Mouse (Mus musculus) midbrain, embryonic 15.5 days (tissue): ENCODE measurements at regions not wholly inside any gene's neighbourhood (a gene's known extent, or its start where the extent isn't known, plus 50 kb on each side); places are given as distances from the start of the nearest gene placed in this dataset.
A peak's percentile ranks its signal among the peaks of the same experiment; 100 is the strongest.

ENCODE experiments used
- ATAC-seq: fragments of 200-750 bp; cut with Nextera tagmentation; replicated peaks from 2 replicates; pipeline ENCODE4 v1.8.0; 2017; ENCODE audit warnings: moderate TSS enrichment
- H3K27ac ChIP-seq: fragments of 300-500 bp; sonication (generic); 2 replicates; pipeline ENCODE4 v1.5.1; 2015; ENCODE audit warnings: mild to moderate bottlenecking, inconsistent platforms
- H3K27me3 ChIP-seq: fragments of 300-500 bp; sonication (generic); replicated peaks from 2 replicates; pipeline ENCODE4 v1.6.1; 2015; ENCODE audit warnings: inconsistent platforms
- H3K36me3 ChIP-seq: fragments of 300-500 bp; sonication (generic); replicated peaks from 2 replicates; pipeline ENCODE4 v1.6.1; 2015; ENCODE audit warnings: inconsistent platforms
- H3K4me1 ChIP-seq: fragments of 300-500 bp; sonication (generic); 2 replicates; pipeline ENCODE4 v1.6.1; 2015; ENCODE audit warnings: inconsistent platforms
- H3K4me2 ChIP-seq: fragments of 300-500 bp; sonication (generic); 2 replicates; pipeline ENCODE4 v1.6.1; 2015; ENCODE audit warnings: inconsistent platforms, mild to moderate bottlenecking, moderate library complexity
- H3K4me3 ChIP-seq: fragments of 300-500 bp; sonication (generic); 2 replicates; pipeline ENCODE4 v1.5.1; 2015; ENCODE audit warnings: mild to moderate bottlenecking, inconsistent platforms
- H3K9ac ChIP-seq: fragments of 300-500 bp; sonication (generic); 2 replicates; pipeline ENCODE4 v1.6.1; 2015; ENCODE audit warnings: mild to moderate bottlenecking, inconsistent platforms
- H3K9me3 ChIP-seq: fragments of 300-500 bp; sonication (generic); 2 replicates; pipeline ENCODE4 v1.6.1; 2016; ENCODE audit warnings: inconsistent platforms
- WGBS: fragments of 180-500 bp; shearing (Covaris S2); methylation state at CpG from one replicate; pipeline ENCODE4 v1.1.7; 2015; ENCODE audit warnings: mixed read lengths; 5-methylcytosine and 5-hydroxymethylcytosine counted together

DNA sequence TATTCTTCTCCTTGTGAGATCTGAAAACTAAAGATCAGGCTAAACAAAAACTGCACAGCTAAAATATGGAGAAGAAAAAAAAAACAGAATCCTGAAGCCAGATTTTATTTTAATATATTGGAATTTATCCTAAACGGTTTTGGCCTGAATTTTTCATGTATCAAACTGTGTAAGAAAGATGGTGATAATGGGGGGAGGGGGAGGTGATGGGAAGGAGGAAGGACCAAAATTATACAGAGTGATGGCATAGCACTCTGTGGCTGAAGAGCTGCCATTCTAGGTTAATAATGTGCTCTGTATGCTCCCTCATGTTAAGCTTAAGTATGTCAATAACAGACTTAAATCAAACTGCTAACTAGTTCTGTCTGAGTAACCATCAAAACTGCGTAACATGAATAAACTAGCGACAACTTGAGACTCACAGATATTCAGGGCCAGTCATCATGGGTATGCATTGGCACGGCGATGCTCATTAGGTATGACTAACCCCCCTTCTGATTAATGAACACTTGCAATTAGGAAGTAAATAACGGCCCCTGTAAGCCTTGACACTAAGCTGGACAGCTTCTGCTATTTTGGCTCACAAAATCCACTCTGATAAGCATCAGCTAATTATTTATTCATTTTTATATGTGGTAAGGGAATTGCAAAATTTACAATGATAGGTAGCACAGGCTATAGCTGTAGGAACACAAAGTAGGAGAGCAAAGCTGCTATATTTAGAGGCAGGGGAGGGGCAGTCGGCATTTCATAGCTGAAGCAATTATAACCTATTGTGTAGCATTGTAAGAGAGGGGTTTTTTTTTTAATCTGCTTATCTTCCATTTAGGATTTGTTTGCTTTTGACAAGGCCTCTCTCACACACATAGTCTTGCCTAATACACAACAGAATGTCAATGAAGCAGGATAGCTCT is 150.9 kb upstream of the Kirrel3 start:
- ATAC-seq: 0 out of 2 replicates have a peak, but pooled peaks have one; percentile 52
- 62% methylated on average over 7 of the region's 7 CpGs for WGBS
- no peaks in the 10 kb centered on the region for H3K9me3 ChIP-seq
- H3K4me3 ChIP-seq: no peak overlapping the region
- no peaks in the 10 kb centered on the region for H3K27me3 ChIP-seq
- no peak overlapping the region for H3K4me2 ChIP-seq
- no peak overlapping the region for H3K9ac ChIP-seq
- peaks cover 8% of the 10 kb centered on the region for H3K4me1 ChIP-seq
- H3K36me3 ChIP-seq: no peaks in the 10 kb centered on the region
- peak overlapping the region; percentile 10 for H3K27ac ChIP-seq

DNA sequence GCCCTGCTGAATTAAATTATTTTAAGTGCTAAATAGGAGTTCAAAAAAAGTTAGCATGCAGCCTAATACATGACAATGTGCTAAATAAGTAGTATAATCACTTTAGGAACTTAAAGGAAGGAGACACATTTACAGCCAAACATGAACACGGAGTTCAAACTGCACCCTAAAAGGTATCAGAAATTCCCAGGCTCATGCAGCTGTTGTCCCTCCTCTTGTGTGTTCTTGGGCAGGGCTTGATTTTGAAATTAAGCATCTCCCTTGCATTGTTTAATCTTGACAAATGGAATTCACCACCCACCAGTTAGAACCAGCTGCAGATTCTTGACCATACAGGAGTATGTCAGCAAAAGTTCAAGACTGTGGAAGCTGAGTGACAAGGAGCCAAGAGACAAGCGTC is 137.3 kb upstream of the Kirrel3 start:
- no peak overlapping the region for H3K9ac ChIP-seq
- no peak for ATAC-seq

DNA sequence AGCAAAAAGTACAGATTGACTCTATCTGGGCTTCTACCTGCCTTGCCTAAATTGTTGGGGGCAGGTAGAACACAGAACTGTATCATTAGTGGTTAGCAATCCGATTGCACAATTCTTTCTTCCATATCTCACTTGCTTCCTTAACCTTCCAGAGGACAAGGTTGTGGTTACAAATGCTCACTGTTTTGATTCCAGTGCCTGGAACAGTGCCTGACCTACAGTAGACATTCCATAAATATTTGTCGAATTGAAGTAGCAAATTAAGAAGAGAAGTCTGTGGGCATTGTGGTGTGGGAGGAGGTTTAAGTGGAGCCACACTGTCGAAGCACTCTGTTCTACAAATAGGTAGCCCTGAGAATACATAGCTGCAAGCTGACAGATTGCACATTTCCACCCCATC is 135.7 kb upstream of the Kirrel3 start:
- Histone ChIP-seq H3K4me3 (no peak overlapping the region), H3K36me3 (no peaks in the 10 kb centered on the region), H3K9me3 (no peaks in the 10 kb centered on the region), H3K9ac (no peak overlapping the region), H3K4me1 (no peaks in the 10 kb centered on the region), H3K27me3 (0 out of 2 replicates have a peak, but pooled peaks cover 3% of the 10 kb centered on the region), H3K4me2 (no peak overlapping the region), H3K27ac (no peak overlapping the region)
- WGBS: 85% methylated on average over 3 of the region's 3 CpGs
- no peak for ATAC-seq

More for the DNA sequence above, 137.3 kb upstream of the Kirrel3 start:
- Histone ChIP-seq H3K4me2 (no peak overlapping the region), H3K9me3 (no peaks in the 10 kb centered on the region), H3K27me3 (0 out of 2 replicates have a peak, but pooled peaks cover 3% of the 10 kb centered on the region), H3K4me1 (no peaks in the 10 kb centered on the region), H3K36me3 (no peaks in the 10 kb centered on the region), H3K27ac (no peak overlapping the region), H3K4me3 (no peak overlapping the region)
- WGBS: 75% methylated on average over 2 of the region's 2 CpGs

DNA sequence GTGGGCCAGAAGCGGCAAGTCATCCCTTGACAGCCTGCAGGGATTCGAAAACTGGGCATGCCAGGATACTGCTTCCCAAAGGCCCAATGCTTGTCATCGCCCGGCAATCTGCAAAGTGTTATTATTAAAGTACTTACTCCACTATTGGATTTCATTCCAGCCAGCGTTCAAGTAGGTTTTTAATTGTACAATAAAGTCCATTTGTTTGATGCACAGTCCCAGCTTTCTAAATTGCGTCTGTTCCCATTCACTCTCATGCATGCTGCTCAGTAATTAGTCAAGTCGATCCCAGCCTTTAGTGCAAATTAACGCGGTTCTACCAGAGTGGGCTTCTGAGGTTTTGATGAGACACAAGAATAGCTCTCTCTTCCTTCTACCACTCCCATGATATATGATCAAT is 131.9 kb upstream of the Kirrel3 start:
- 78% methylated on average over 9 of the region's 9 CpGs for WGBS
- no peak overlapping the region for H3K4me2 ChIP-seq

DNA sequence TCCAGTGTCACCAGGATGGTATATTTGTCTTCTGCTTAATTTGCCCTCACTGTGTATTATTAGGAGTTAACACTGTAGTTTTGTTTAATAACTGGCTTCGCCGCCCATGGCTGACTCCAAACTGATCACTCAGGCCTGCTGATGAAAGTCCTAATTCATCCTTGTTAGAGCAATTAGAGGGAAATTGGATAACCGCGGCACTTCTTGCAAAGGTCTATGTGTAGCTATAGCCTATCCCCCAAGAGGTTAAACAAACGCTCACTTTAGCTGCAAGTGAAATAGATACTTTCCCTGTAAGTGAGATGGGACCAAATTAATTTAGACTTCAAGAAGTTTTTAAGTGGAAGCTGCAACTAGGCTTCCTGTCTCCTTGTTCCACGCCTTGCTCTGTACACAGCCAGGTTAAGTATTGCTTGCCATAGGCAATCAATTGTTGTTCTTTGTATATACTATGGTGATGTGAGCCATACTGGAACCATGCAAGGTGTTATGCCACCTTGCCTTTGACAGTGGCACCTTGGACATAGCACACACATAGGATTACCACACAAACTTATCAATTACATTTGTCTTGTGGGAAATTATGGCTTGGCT is 130.9 kb upstream of the Kirrel3 start:
- no peak overlapping the region for H3K4me2 ChIP-seq
- no peak overlapping the region for H3K27ac ChIP-seq
- H3K4me3 ChIP-seq: no peak overlapping the region
- H3K4me1 ChIP-seq: no peaks in the 10 kb centered on the region
- WGBS: 84% methylated on average over 6 of the region's 6 CpGs
- no peak overlapping the region for H3K9ac ChIP-seq
- H3K27me3 ChIP-seq: 0 out of 2 replicates have a peak, but pooled peaks cover 3% of the 10 kb centered on the region
- H3K36me3 ChIP-seq: no peaks in the 10 kb centered on the region
- no peak for ATAC-seq
- no peaks in the 10 kb centered on the region for H3K9me3 ChIP-seq

More for the DNA sequence above, 131.9 kb upstream of the Kirrel3 start:
- no peaks in the 10 kb centered on the region for H3K36me3 ChIP-seq
- no peak overlapping the region for H3K27ac ChIP-seq
- 0 out of 2 replicates have a peak, but pooled peaks cover 3% of the 10 kb centered on the region for H3K27me3 ChIP-seq
- H3K4me3 ChIP-seq: no peak overlapping the region
- ATAC-seq: no peak
- no peaks in the 10 kb centered on the region for H3K9me3 ChIP-seq
- no peak overlapping the region for H3K9ac ChIP-seq
- no peaks in the 10 kb centered on the region for H3K4me1 ChIP-seq

DNA sequence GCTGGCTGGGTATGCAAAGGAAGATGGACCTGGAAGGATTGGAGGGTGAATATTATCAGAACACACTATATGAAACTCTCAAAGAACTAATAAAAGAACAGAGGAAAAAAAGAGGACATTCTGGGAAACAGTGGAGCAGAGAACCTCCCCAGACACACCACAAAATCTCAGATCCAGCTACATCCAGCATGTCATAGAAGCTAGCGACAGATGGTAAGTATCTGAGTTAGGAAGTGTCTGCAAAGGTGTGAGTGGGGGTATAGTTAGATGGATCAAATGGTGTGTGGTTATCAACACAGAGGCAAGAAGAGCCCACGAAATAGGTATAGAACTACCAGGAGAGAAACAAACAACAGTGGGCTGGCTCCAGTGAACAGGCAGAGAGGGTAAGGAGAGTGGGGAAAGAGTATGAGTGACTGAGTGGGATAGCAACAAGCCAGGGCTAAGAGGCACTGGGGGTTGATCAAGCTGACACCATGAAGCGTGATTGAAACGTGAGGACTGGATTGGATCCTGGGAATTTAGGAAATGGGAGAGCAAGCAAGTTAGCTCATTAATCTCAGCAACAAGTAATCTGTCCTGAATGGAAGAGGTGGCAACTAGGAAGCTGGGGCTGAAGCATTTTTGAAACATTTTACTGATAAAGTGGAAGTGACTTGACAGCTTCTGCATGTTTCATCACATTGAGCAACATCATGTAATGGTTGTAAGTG is 114.9 kb upstream of the Kirrel3 start:
- H3K9me3 ChIP-seq: no peaks in the 10 kb centered on the region
- no peak overlapping the region for H3K4me3 ChIP-seq
- no peak overlapping the region for H3K4me2 ChIP-seq
- no peaks in the 10 kb centered on the region for H3K4me1 ChIP-seq
- 88% methylated on average over 4 of the region's 4 CpGs for WGBS
- H3K9ac ChIP-seq: no peak overlapping the region
- no peak for ATAC-seq
- no peaks in the 10 kb centered on the region for H3K27me3 ChIP-seq
- H3K36me3 ChIP-seq: no peaks in the 10 kb centered on the region
- no peak overlapping the region for H3K27ac ChIP-seq

DNA sequence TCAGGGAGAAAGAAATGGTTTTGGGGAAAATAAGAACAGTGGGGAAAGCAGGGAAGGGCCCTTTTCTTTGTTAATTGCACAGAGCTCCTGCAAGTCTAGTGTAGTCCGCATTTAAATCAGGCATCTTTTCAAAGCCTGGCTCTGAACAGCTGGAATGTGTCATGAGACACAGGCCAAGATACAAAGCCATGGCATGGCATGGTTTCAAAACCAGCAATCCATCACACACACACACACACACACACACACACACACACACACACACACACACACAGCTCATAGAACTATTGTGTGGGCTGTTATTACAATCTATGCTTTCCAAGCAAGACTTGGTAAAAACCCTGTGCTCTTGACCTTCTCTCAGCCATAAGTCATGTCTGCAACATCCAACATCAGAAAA is 110.5 kb upstream of the Kirrel3 start:
- 38% methylated on average over 1 of the region's 1 CpGs for WGBS
- Histone ChIP-seq H3K4me3 (no peak overlapping the region), H3K9ac (no peak overlapping the region), H3K27ac (no peak overlapping the region), H3K4me2 (no peak overlapping the region), H3K4me1 (no peaks in the 10 kb centered on the region), H3K36me3 (no peaks in the 10 kb centered on the region), H3K27me3 (no peaks in the 10 kb centered on the region), H3K9me3 (no peaks in the 10 kb centered on the region)
- no peak for ATAC-seq

DNA sequence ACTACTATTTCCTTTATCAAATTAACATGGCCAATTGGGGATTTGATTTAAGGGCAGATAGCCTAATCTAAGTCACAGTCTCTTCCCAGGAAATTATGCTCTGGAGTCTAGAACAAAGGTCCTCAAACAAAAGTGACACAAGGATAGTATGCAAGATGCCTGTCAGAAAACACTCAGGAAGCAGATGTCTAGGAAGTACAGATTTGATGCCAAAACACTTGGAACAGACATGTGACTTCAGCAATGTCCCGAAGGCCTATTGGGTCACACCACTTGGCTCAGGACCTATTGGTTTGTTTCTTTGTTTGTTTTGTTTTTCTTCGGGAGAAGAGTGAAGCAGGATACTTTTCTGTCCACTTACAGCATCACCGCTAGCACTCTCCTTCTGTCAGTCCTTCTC is 105.7 kb upstream of the Kirrel3 start:
- Histone ChIP-seq H3K36me3 (no peaks in the 10 kb centered on the region), H3K4me2 (no peak overlapping the region), H3K27me3 (no peaks in the 10 kb centered on the region), H3K9ac (no peak overlapping the region), H3K4me3 (no peak overlapping the region), H3K4me1 (no peaks in the 10 kb centered on the region), H3K27ac (no peak overlapping the region), H3K9me3 (no peaks in the 10 kb centered on the region)
- 82% methylated on average over 3 of the region's 3 CpGs for WGBS
- no peak for ATAC-seq

DNA sequence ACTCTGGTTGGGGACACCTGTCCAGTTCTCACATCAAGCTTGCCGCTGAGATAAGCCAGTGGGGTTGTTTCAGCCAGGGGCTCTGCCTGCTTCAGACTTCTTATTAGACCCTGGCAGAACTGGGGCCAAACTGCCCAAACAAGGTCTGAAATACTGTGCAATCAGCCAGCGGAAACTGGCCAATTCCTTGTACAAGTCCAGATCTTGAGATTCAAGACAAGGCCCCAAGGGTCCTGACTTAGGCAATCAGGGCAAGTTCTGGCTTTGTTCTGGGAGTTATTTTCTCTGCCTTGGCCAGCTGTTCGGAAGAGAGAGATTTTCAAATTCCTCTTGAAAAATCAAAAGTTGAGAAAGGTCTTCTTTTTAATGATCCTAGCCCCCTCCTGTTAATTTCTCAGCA is 104.1 kb upstream of the Kirrel3 start:
- 82% methylated on average over 3 of the region's 3 CpGs for WGBS
- no peak overlapping the region for H3K4me3 ChIP-seq

DNA sequence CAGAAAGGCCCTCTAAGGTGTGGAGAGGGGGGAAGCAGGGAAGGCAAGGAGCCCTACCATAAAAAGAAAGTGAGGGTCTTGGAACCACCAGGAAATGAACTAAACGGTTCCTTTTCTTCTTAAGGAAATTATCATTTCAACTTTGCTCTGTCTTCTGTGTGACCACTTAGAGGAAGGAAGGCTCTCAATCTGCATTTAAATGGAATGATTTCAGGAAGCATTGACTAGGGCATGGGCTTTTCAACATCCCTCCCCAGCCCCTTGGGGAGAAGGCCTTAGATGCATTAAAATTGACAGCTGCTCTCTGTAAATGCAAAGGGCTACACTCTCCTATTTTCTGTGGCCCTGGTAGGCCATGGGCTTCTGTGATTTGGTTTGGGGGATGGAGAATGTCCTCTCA is 103.5 kb upstream of the Kirrel3 start:
- Histone ChIP-seq H3K36me3 (no peaks in the 10 kb centered on the region), H3K9me3 (no peaks in the 10 kb centered on the region), H3K4me1 (no peaks in the 10 kb centered on the region), H3K27me3 (no peaks in the 10 kb centered on the region), H3K27ac (no peak overlapping the region), H3K9ac (no peak overlapping the region), H3K4me3 (no peak overlapping the region), H3K4me2 (no peak overlapping the region)
- WGBS: 14% methylated on average over 1 of the region's 1 CpGs
- no peak for ATAC-seq

More for the DNA sequence above, 104.1 kb upstream of the Kirrel3 start:
- H3K9ac ChIP-seq: no peak overlapping the region
- no peaks in the 10 kb centered on the region for H3K27me3 ChIP-seq
- ATAC-seq: no peak
- no peaks in the 10 kb centered on the region for H3K4me1 ChIP-seq
- H3K9me3 ChIP-seq: no peaks in the 10 kb centered on the region
- H3K4me2 ChIP-seq: no peak overlapping the region
- H3K36me3 ChIP-seq: no peaks in the 10 kb centered on the region
- H3K27ac ChIP-seq: no peak overlapping the region

DNA sequence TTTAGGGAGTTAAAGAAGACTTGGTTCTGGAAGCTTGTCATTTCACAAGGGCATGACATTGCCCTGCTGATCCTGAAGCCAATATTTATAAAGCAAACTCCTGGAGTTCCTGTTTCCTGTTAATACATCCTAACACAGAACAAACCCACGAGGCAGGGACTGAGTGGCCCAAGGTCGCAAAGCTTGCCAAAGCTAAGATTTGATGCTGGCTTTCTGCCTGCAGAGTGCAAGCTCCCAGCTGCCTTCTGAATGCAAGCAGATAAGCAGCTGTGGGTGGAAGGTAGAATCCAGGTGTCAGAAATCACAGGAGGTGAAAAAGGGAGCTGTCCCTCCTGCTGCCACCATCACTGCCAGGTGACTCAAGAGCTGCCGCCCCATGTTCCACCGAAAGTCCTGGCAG is 99.6 kb upstream of the Kirrel3 start:
- Histone ChIP-seq H3K9ac (no peak overlapping the region), H3K4me1 (no peaks in the 10 kb centered on the region), H3K4me2 (no peak overlapping the region), H3K9me3 (no peaks in the 10 kb centered on the region), H3K27ac (no peak overlapping the region), H3K36me3 (no peaks in the 10 kb centered on the region), H3K4me3 (no peak overlapping the region), H3K27me3 (no peaks in the 10 kb centered on the region)
- WGBS: 75% methylated on average over 4 of the region's 4 CpGs
- no peak for ATAC-seq

DNA sequence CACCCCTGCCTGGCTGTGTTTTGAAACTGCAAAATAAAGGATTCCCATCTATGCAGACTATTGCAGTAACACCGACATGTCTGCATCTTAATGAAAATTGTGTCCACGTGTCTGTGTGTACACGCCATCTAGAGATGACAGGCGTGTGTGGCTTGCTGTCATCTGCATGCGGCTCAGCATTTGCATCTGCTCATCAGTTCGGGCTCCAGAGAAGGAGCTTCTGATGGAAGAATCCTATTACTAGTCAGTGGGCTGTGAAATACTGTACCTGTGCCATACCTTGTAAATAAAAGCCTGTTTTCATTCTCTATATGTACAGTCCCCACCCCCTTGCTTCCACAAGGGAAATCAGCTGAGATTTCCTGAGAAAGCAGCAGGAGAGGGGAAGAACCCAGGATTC is 92.7 kb upstream of the Kirrel3 start:
- no peaks in the 10 kb centered on the region for H3K36me3 ChIP-seq
- 0 out of 2 replicates have a peak overlapping the region, but pooled peaks have one; percentile 20 for H3K27ac ChIP-seq
- H3K4me3 ChIP-seq: no peak overlapping the region
- H3K27me3 ChIP-seq: no peaks in the 10 kb centered on the region
- no peak overlapping the region for H3K4me2 ChIP-seq
- H3K9me3 ChIP-seq: no peaks in the 10 kb centered on the region
- no peak for ATAC-seq
- 56% methylated on average over 6 of the region's 6 CpGs for WGBS
- H3K4me1 ChIP-seq: peaks cover 12% of the 10 kb centered on the region
- no peak overlapping the region for H3K9ac ChIP-seq
